Mouse (Mus musculus) lung, adult 2 months (tissue): ENCODE results near the gene St13. TPM values are rescaled to one million over a fixed set of nuclear protein-coding genes. Genes with fewer than 3 reads are reported as not detected.
A peak's percentile ranks its signal among the peaks of the same experiment; 100 is the strongest.

Experiments used
- DNase-seq: peaks from one replicate; pipeline ENCODE4 v3.0.0; 2022
- H3K4me1 ChIP-seq: fragments of 200-500 bp; 2 replicates; pipeline ENCODE4 v1.6.1; 2011; ENCODE audit warnings: low read length; ENCODE audit not compliant: control insufficient read depth, insufficient read depth
- H3K4me3 ChIP-seq: fragments of 200-500 bp; replicated peaks from 2 replicates; pipeline ENCODE3; 2011; ENCODE audit warnings: low read depth, mild to moderate bottlenecking, control low read depth, low read length; ENCODE audit errors: extremely low read depth
- CTCF ChIP-seq: fragments of 200-500 bp; IDR thresholded peaks from 2 replicates; pipeline ENCODE4 v1.5.1; 2011; ENCODE audit warnings: mild to moderate bottlenecking, low read length, control low read depth; ENCODE audit not compliant: insufficient read depth
- POLR2A ChIP-seq: fragments of 200-500 bp; IDR thresholded peaks from 2 replicates; pipeline ENCODE4 v1.6.1; 2011; ENCODE audit warnings: low read depth, mild to moderate bottlenecking, control low read depth, low read length, borderline replicate concordance; ENCODE audit errors: extremely low read depth
- WGBS: fragments of 180-500 bp; shearing (Covaris S2); methylation state at CpG from one replicate; pipeline ENCODE4 v1.1.7; 2018; 5-methylcytosine and 5-hydroxymethylcytosine counted together
- polyA plus RNA-seq: library from polyadenylated mRNA; depleted of rRNA; stranded (reverse); fragments of >200 nt; gene quantifications from 2 replicates; pipeline ENCODE4 v1.2.3, GENCODE M21; 2012

The St13 gene
- polyA plus RNA-seq, 1 experiment: 16.4 TPM

DNA sequence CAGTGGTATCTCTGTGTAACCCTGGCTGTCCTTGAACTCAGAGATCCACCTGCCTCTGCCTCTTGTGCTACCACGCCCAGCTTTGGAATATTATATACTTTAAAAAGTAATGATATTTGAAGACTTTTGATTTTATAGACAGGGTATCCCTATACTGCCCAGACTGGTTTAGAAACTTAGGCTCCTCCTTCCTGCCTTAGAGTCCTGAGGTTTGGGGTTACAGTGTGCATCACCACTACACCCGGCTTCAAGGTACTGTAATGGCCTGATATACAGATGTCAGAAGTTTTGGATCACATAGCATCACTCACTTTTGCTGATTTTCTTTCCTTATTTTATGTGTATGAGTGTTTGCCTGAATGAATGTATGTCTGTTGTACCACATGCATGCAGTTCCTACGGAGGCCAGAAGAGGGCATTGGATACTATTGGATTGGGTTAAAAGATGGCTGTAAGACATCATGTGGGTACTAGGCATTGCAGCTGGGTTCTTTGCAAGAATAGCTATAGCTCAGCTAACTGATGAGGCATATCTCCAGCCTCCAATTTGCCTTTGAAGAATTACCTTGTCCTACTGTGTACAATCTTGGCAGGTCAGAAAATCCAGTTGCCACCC is 44.6 kb downstream of the St13 start:
- peaks cover 10% of the 10 kb centered on the region for H3K4me1 ChIP-seq
- WGBS: 65% methylated on average over 3 of the region's 3 CpGs
- DNase-seq: peak; percentile 46
- H3K4me3 ChIP-seq: no peak overlapping the region
- TF ChIP-seq POLR2A (no peak), CTCF (no peak; the same call in 1 of the 2 replicates)

DNA sequence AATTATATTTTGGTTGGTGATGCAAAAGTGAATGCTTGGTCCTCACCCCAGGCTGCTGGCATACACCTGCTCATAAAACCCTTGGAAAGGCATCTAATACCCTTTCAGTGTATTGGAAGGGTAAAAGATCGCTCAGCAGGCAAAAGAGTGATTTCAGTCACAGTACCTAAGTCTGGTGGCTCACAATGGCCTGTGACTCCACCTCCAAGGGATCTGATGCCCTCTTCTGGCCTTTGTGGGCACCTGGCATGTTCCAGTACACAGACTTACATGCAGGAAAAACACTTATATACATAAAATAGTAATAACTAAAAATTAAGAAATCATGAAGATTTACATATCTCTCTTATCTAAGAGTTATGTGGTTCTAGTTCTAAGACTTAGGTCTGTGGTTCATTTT is 47.2 kb downstream of the St13 start:
- DNase-seq: no peak
- Histone ChIP-seq H3K4me1 (peaks cover 3% of the 10 kb centered on the region; the same call in 1 of the 2 replicates), H3K4me3 (no peak overlapping the region)
- whole genome bisulfite sequencing: 47% methylated on average over 1 of the region's 1 CpGs
- TF ChIP-seq POLR2A (no peak), CTCF (peak; percentile 67)

DNA sequence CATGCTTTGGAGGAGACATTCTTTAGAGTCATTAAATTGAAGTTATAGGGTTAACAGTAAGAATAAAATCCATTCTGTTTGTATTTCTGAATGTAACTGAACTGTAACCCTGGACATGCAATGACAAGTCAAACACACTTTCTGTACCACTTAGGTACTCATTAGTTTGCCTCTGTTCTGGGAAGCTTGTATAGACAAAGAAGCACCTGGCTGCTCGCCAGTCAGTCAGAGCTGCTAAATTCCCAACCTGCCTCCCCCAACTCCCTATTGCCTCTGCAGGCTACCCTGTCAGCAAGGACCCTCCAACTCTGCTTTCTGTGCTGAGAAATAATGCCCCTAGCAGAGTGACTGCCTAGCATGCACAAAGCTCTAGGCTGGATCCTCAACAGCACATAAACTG is 49.5 kb downstream of the St13 start:
- no peak for TF ChIP-seq POLR2A
- no peak for TF ChIP-seq CTCF
- H3K4me3 ChIP-seq: no peak overlapping the region
- 56% methylated on average over 1 of the region's 1 CpGs for WGBS
- no peaks in the 10 kb centered on the region; the same call in 1 of the 2 replicates for H3K4me1 ChIP-seq
- no peak for DNase-seq

DNA sequence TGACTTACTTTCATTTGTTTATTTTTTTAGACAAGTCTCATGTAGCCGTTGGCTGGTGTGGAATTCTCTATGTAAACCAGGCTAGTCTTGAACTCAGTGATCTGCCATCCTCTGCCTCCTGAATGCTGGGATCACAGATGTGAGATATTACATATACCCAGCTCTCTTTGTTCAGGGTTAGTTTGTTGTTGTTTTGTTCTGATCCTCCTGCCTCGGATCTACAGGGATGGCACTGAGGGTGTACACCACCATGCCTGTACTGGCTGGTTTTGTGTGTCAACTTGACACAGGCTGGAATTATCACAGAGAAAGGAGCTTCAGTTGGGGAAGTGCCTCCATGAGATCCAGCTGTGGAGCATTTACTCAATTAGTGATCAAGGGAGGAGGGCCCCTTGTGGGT is 51.5 kb downstream of the St13 start:
- Histone ChIP-seq H3K4me3 (no peak overlapping the region), H3K4me1 (no peaks in the 10 kb centered on the region; the same call in 1 of the 2 replicates)
- DNase-seq: no peak
- WGBS: 34% methylated on average over 2 of the region's 2 CpGs
- TF ChIP-seq POLR2A (no peak), CTCF (no peak)

DNA sequence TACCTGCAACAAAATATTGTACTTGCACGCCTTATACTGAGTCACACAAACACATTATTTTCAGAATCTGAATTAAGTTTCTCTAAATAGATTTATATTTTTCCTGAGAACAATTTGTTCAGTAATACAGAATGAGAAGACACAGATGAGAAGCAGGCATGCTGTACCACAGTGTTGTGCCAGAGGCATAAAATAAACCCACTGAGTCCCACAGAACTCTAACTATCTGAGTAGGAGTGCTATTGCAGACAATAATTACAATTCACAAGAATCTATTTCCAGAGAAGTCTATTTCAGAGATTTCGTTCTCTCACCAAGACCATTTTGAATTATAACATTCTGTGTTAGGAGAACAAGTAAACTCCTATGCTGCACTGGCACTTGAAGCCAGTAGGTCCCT is 52.4 kb downstream of the St13 start:
- Histone ChIP-seq H3K4me1 (no peaks in the 10 kb centered on the region; the same call in 1 of the 2 replicates), H3K4me3 (no peak overlapping the region)
- 86% methylated on average over 2 of the region's 2 CpGs for WGBS
- TF ChIP-seq CTCF: no peak
- TF ChIP-seq POLR2A: no peak
- DNase-seq: no peak

DNA sequence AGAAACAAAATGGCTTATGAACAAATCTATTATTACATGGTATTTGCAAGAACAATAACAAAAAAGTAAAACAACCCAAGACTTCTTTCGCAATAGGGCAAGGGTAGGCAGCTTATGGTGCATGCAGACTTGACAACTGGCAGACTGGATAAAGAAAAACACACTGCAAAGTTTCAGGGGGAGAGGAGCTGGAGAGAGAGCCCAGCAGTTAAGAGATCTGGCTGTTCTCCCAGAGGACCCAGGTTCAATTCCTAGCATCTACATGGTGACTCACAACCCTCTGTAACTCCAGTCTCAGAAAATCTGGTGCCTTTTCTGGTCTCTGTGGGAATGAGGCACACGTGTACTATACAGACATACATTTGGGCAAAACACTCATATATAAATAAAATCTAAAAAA is 58.5 kb downstream of the St13 start:
- H3K4me3 ChIP-seq: no peak overlapping the region
- WGBS: 80% methylated on average over 2 of the region's 2 CpGs
- DNase-seq: no peak
- no peaks in the 10 kb centered on the region for H3K4me1 ChIP-seq
- TF ChIP-seq POLR2A: no peak
- TF ChIP-seq CTCF: no peak

DNA sequence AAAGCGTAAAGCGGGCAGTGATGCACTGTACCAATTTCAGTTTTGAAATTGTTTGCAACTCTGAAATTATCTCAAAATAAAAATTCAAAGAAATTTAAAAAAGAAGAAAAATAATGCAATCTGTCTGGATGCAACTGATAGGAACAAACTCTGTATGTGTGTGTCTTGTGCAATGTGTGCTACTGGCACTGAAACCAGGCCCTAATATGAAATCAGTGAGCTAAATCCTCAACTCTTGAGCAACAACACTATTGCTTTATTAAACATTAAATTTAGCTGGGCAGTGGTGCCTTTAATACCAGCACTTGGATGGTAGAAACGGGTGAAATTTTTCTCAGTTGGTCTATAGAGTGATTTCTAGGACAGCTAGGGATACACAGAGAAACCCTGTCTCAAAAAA is 60.7 kb downstream of the St13 start:
- 86% methylated on average over 3 of the region's 3 CpGs for WGBS
- no peaks in the 10 kb centered on the region; the same call in 1 of the 2 replicates for H3K4me1 ChIP-seq
- TF ChIP-seq CTCF: no peak
- TF ChIP-seq POLR2A: no peak
- DNase-seq: no peak
- H3K4me3 ChIP-seq: no peak overlapping the region

DNA sequence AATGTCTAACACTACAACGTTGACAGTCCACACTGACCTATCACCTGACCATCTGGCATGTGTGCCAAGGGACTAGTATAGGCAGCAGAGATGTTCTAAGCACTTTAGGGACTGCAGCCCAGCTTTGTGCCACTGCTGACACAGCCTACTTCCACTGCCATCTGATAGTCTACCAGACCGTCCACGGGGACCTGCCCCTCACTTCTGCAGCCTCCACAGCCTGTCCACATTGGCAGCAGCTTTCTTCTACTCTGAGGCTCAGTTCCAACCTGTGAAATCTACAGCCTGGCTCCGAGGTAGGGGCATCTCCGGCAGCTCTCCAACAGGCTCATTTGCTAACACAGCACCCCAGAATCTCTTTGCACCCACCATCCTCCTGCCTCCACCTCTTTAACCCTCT is 63.4 kb downstream of the St13 start:
- TF ChIP-seq CTCF (no peak), POLR2A (no peak)
- WGBS: 71% methylated on average over 5 of the region's 5 CpGs
- no peak overlapping the region for H3K4me3 ChIP-seq
- DNase-seq: no peak
- no peaks in the 10 kb centered on the region; the same call in 1 of the 2 replicates for H3K4me1 ChIP-seq

DNA sequence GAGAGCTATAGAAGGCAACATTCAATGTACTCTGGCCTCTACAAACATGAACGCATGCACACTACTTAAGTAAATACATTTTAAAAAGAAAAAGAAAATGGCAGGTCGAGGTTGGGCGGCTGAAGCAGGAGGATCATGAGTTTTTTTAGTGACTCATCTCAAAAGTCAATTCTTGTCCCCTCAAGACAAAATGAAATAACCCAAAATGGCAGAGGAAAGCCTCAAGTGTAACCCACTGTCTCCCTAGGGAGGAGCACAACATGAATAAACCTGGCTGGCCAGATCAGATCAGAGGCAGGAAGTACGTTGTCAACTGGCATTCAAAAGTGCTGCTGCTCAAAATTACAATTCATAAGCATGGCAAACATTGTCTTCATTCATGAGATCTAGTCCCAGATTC is 67.4 kb downstream of the St13 start:
- Histone ChIP-seq H3K4me1 (peaks cover 12% of the 10 kb centered on the region), H3K4me3 (no peak overlapping the region)
- no peak for TF ChIP-seq CTCF
- DNase-seq: no peak
- 75% methylated on average over 4 of the region's 4 CpGs for WGBS

DNA sequence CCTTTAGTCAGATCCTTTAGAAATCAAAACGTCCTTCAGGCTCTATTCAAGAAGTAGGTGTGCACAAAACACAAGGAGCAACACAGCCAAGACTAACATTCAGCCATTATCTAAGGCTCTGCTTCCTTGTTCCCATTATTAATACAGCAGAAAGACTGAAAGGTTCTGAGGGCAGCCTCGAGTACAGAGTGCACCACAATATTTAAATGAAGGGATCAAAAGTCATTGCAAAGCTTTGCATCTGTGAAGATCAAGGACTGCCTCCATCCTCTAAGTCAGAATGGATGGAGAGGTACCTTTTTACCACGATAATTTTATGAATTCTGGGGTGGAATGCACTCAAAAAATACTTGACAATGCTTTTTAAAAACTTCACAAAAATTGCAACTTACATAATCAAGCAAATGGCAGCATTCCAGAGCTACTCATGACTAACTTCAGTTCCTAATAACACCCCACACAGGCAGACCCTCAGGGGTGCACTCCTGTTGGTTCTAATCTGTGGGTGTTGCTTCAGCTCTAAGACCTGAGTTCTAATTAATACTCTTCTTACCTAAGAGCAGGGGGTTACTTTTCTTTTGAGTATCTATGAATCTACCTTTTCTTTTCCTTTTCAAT is 69.0 kb downstream of the St13 start:
- DNase-seq: no peak
- peaks cover 16% of the 10 kb centered on the region for H3K4me1 ChIP-seq
- no peak overlapping the region for H3K4me3 ChIP-seq
- TF ChIP-seq CTCF: no peak
- 21% methylated on average over 3 of the region's 3 CpGs for WGBS
